Mouse (Mus musculus): ENCODE measurements around the gene Fscb.

The Fscb gene

GRCm38 (mm10) chr12:64474590-64474989 lies at the start of gene Fscb:
TSS of gene Fscb (minus strand) at chr12:64474690.
- TF ChIP-seq GATA4 (IDR thresholded peaks at IDR 0.05; ENCODE audit: insufficient replicate concordance, low read length): no peak

- no peak for TF ChIP-seq GATA4 (IDR thresholded peaks at IDR 0.05; ENCODE audit: insufficient replicate concordance, low read length)
Measured at GRCm38 (mm10) chr12:64516775-64517174, 42.3 kb upstream of the Fscb start.

DNA sequence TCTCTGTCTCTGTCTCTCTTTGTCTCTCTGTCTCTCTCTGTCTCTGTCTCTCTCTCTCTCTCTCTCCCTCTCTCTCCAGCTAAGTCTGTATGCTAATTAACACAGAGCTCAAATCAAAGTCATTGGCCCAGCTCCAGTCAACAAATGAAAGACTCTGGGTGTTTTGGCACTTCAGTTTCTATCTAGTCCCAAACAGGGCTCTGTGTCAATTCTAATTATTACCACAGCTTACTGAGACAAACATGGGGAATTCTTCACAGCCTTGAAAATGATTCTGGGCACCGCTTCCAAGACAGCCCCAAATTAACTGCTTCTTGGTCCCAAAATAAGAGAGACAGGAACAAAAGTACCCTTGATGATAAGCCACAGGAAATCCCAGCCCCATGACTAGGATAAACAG lies 38.9 kb upstream of the Fscb start:
- TF ChIP-seq GATA4 (IDR thresholded peaks at IDR 0.05; ENCODE audit: insufficient replicate concordance, low read length): no peak

GRCm38 (mm10) chr12:64497706-64498105 lies 23.2 kb upstream of the Fscb start:
- TF ChIP-seq GATA4 (IDR thresholded peaks at IDR 0.05; ENCODE audit: insufficient replicate concordance, low read length): no peak

GRCm38 (mm10) chr12:64473615-64474014 lies 875 bp downstream of the Fscb start:
- TF ChIP-seq GATA4 (IDR thresholded peaks at IDR 0.05; ENCODE audit: insufficient replicate concordance, low read length): no peak

DNA sequence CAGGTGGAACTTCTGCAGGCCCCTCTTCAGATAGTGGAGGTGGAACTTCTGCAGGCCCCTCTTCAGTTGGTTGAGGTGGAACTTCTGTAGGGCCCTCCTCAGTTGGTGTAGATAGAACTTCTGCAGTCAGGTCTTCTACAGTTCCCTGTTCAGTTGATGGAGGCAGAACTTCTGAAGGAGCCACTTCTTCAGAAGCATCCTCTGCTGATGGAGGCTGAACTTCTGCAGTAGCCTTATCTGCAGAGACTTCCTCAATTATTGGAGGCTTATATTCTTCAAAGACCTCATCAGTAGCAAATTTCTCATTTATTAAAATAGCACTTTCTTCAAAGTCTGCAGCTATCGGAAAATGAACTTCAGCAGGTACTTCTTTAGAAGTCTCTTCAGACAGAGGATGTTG lies 1.4 kb downstream of the Fscb start:
- no peak for TF ChIP-seq GATA4 (IDR thresholded peaks at IDR 0.05; ENCODE audit: insufficient replicate concordance, low read length)

GRCm38 (mm10) chr12:64455228-64455627 lies 19.3 kb downstream of the Fscb start:
- TF ChIP-seq GATA4 (IDR thresholded peaks at IDR 0.05; ENCODE audit: insufficient replicate concordance, low read length): no peak

GRCm38 (mm10) chr12:64449911-64450310 lies 24.6 kb downstream of the Fscb start:
- TF ChIP-seq GATA4 (IDR thresholded peaks at IDR 0.05; ENCODE audit: insufficient replicate concordance, low read length): no peak

DNA sequence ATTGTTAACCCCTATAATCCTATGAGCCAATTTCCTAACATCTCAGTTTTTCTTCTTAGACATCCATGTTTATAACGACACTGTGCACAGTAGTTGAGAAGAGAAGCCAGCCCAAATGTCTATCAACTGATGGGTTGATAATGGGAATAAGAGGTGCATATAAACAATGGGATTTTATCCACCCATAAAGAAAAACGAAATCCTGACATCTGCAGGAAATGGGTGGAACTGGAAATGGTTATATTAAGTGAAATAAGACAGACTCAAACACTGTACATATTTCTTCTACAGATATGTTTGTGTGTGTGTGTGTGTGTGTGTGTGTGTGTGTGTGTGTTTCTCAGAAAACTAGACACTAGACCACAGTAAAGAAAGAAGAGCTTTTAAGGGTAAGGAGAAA lies 37.8 kb downstream of the Fscb start:
- no peak for TF ChIP-seq GATA4 (IDR thresholded peaks at IDR 0.05; ENCODE audit: insufficient replicate concordance, low read length)
